Mouse (Mus musculus): ENCODE results near the gene Inpp4b.

The Inpp4b gene

GRCm38 (mm10) chr8:81342236-81342998 is at the start of gene Inpp4b:
Gene Inpp4b, plus strand, starts transcription at chr8:81342556.
- DNase-seq: peak; percentile 74

GRCm38 (mm10) chr8:81335250-81335649 is 7.1 kb upstream of the Inpp4b start:
- DNase-seq: no peak

DNA sequence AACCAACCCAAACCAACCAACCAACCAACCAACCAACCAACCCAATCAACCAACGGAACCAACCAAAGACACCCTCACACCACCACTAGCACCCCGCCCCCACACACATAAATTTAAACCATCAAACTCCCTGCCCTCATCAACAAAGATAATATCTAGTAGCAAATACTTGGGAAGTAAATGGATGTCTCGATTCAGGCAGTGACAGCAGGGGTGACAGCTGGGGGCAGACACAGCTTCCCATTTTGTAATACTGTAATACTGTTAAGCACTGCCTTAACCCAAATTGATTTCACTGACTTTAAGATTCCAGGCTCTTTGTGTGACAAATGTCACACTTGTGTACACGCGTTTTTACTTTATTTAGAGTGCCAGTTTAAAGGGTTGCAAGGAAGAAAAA is 1.2 kb upstream of the Inpp4b start:
- DNase-seq: no peak

DNA sequence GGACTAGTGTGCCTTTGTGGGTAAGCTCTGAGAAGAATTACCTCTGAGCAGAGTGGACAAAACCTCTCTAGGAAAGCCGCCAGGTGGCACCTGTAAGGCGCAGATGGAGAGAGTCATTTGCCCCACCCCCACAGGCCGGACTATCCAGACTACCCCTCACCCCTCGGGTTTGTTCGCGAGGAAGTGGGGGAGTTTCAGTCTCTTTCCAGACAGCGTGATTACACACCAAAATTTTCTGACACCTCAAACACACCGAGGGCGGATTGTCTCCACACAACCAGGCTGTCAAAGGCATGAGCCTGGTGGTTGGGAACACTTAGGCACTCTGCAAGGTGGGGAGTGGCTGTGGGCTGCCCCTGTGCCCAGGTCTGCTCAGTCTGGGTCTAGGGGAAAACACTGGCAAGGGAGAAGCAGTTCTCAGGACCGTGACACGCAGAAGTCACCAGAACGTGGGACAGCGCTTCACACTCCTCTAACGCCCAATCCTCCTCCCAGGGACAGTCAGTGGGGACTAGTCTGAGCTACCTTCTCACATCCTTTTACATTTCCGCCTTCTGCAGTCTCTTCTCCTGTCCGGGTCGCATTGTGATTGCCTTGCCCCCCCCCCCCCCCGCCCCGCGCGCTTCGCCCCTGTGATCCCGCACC is 643 bp upstream of the Inpp4b start:
- DNase-seq: peak; percentile 75

GRCm38 (mm10) chr8:81342999-81343302 is 595 bp downstream of the Inpp4b start:
- no peak for DNase-seq

DNA sequence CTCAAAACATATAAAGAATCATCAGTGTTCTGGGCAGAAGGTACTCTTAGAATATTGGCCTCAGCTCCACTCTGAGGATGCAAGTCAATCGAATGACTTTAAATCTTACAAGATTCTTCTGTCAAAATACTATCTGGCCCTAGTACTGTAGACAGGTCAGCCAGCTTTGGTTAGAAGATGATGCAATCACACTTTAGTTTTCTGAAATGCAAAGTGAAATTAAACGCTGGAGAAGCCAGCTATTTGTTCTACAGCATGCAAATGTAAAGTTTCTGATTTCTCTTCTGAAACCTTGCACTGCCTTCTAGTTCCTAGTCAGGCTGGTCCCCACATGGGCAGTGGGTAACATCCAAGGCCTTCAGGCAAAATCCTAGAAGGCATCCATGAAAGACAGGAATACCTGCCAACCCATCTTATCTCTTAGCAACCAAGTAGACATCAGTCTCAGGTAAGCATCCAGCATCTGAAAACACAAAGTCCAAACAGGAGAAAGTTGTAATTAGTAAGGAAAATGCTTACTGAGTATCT is 2.9 kb downstream of the Inpp4b start:
- DNase-seq: no peak

DNA sequence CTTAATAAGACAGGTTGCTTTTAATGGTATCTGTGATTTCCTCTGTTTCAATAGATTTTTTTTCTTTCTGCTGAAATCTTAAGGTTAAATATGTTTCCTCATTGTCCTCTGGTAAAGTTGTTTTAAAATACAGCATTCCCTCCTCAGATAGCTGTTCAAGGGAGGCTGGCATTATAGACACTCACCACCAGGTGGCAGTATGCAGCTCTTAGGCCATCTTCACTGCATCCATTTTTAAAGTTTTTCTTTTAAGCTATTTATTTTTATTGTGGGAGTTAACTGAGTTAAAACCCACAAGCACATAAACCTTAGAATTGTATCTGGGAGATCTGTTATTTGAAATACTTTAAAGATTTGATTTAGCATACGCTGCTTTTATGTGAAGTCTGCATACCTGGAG is 7.1 kb downstream of the Inpp4b start:
- DNase-seq: peak; percentile 20

DNA sequence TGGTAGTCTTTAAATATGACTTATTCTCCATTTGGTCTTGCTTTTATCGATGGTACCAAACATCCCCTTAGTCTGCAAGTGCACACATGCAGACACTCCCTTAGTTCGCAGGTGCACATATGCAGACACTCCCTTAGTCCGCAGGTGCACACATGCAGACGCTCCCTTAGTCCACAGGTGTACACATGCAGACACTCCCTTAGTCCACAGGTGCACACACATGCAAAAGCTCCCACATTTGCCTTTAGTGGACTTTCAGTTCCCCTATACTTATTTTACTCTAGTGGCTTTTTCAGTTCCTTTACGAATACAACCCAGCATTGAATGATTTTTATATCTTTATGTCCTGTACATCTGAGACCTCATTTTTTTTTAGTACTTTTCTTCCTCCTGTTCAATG is 11.1 kb downstream of the Inpp4b start:
- no peak for DNase-seq

GRCm38 (mm10) chr8:81358108-81358507 is 15.8 kb downstream of the Inpp4b start:
- no peak for DNase-seq

DNA sequence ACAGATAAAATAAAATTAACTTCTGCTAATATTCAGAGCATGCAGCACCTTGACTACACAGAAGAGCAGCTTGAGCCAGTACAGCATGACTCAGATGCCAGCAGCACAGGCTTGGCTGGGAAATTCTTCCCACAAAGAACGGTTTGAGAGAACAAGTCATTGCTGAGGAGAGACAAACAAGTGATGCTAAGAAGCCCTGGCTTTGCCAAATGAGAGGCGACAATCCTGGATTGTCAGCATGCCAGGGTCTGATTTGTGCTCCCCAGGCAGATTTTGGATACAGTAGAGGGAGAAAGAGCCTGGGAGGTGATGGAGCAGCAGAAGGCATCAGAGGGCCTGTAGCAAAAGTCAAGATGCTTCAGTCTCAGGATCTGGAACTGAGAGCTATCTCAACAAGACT is 18.2 kb downstream of the Inpp4b start:
- peak; percentile 44 for DNase-seq

- DNase-seq: no peak
These were observed 18.8 kb downstream of the Inpp4b start for GRCm38 (mm10) chr8:81361162-81361561.

DNA sequence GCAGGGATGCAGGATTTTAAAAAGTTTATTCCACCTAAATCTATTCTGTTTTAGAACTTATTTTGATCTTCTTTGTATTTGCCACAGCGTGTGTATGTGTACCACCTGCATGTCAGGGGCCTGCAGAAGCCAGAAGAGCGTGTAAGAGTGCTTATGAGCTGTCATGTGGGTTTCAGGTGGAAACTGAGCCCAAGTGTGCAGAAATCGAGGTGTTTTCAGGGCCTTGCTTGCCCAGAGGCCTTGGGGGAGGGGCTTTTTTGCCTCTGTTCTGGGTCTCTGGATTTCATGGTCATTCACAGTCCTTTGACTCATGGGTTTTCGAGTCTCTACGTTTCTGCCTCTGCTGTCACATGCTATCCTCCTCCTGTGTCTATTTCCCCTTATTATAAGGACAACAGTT is 28.3 kb downstream of the Inpp4b start:
- no peak for DNase-seq

DNA sequence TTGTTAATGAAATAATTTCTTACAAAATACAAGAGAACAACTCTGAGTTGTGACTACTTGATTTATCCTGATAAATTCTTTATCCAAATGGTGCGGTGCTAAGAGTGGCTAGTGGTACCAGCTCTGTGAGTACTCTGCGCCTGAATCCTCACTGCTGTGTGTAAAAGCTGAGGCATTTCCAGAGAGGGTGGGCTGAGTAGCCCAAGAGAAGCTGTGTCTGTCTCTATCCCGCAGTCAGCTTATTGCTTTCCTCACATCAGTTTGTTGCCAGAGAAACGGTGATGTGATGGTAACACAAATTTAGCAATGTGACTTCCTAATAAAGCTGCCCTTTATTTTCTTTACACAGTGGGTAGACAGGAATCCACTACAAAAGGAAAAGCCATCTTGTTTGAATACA is 29.5 kb downstream of the Inpp4b start:
- DNase-seq: no peak

GRCm38 (mm10) chr8:81374877-81375475 is 32.6 kb downstream of the Inpp4b start:
- no peak for DNase-seq

- DNase-seq: no peak
These were observed 46.6 kb downstream of the Inpp4b start for GRCm38 (mm10) chr8:81388953-81389352.

- DNase-seq: no peak
These were observed 56.7 kb downstream of the Inpp4b start for GRCm38 (mm10) chr8:81399071-81399470.

- peak; percentile 18 for DNase-seq
These were observed 57.1 kb downstream of the Inpp4b start for GRCm38 (mm10) chr8:81399501-81399900.

- DNase-seq: no peak
These were observed 70.4 kb downstream of the Inpp4b start for GRCm38 (mm10) chr8:81412707-81413106.

GRCm38 (mm10) chr8:81443957-81444356 is 101.6 kb downstream of the Inpp4b start:
- DNase-seq: no peak

GRCm38 (mm10) chr8:81449798-81450197 is 107.4 kb downstream of the Inpp4b start:
- DNase-seq: no peak

DNA sequence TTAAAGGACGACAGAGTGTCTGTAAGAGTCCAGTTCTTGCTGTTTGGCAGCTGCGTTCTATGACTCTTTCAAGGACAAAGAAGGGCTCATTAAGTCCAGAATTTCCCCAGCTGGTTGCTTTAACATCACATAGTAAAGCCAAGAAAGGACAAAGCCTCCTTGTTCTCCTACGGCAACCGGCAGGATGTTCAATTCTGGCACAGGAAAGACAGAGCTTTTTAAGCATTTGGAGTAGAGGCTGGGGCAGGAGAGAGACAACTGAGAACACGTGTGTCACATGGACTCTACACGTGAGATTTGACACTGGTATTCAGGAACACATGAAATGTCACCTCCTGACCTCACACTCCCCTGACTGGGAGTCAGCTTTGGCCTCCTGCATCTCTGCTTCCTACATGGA is 109.7 kb downstream of the Inpp4b start:
- no peak for DNase-seq

DNA sequence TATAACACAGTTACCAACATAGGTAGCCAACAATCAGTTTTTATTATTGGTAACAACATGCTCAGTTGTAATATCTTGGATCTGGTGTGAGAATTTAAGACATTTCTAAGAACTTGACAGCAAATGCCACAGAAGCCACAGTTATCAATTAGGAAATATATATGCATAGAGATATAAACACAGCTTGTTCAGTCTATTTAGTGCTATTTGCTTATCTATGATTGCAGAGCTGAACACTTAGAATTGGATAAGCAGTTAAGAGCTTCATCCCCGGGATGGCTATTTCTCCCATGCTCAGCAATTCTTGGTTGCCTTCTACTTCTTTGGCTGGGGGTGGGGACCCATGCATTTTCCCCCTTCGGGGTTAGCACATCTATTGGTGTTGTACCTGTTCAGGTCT is 112.5 kb downstream of the Inpp4b start:
- no peak for DNase-seq

DNA sequence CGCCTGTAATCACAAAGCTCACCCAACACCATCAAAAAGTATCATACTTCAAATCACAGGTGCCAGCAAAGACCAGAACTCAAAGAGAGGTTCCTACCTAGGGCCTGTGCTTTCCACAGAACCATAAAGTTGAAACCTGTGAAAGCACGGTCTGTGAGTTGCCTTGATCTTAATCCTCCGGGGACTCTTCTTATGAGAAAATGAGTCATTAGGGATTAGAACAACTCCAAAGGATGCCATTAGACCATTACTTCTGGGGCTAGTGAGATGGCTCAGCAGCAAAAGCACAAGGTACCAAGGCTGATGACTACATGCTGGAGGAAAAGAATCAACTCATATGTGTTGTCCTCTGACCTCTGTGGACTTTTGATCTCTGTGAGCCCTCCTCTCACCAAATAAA is 121.4 kb downstream of the Inpp4b start:
- no peak for DNase-seq

- DNase-seq: no peak
These were observed 124.4 kb downstream of the Inpp4b start for GRCm38 (mm10) chr8:81466776-81467175.
